Mouse (Mus musculus): ENCODE measurements around the gene Slc38a4. TPM values are rescaled to one million over a fixed set of nuclear protein-coding genes. Genes with fewer than 3 reads are reported as not detected.
A peak's percentile ranks its signal among the peaks of the same experiment; 100 is the strongest.

The Slc38a4 gene
- polyA plus RNA-seq, 1 experiment from 2014 or later: 89.0 TPM

- Histone ChIP-seq H3K4me1 (ENCODE audit: control insufficient read depth, insufficient read depth, low read length) (peaks cover 18% of the 10 kb centered on the region), H3K36me3 (ENCODE audit: control insufficient read depth, insufficient read depth, low read length) (no peaks in the 10 kb centered on the region), H3K27ac (replicated peaks; ENCODE audit: low read depth, low read length) (no peak overlapping the region), H3K4me2 (ENCODE audit: low read depth, low read length) (no peak overlapping the region), H3K9me3 (ENCODE audit: control insufficient read depth, low read length) (no peaks in the 10 kb centered on the region), H3K9ac (ENCODE audit: low read depth, low read length) (no peak overlapping the region), H3K27me3 (replicated peaks; ENCODE audit: control insufficient read depth, insufficient read depth, low read length) (no peaks in the 10 kb centered on the region), H3K4me3 (ENCODE audit: low read depth, low read length) (no peak overlapping the region)
- DNase-seq (ENCODE audit: low spot score): no peak
- ATAC-seq (ENCODE audit: low read depth): no peak
- WGBS: 92% methylated on average over 5 of the region's 5 CpGs
Observed at GRCm38 (mm10) chr15:97048267-97048666, 7.5 kb downstream of the Slc38a4 start.

GRCm38 (mm10) chr15:97043921-97044320 is 11.8 kb downstream of the Slc38a4 start:
- 74% methylated on average over 13 of the region's 13 CpGs for WGBS
- ATAC-seq (ENCODE audit: low read depth): no peak
- H3K4me3 ChIP-seq (ENCODE audit: low read depth, low read length): no peak overlapping the region
- no peak for DNase-seq (ENCODE audit: low spot score)
- no peaks in the 10 kb centered on the region for H3K9me3 ChIP-seq (ENCODE audit: control insufficient read depth, low read length)
- no peaks in the 10 kb centered on the region for H3K36me3 ChIP-seq (ENCODE audit: control insufficient read depth, insufficient read depth, low read length)
- no peak overlapping the region for H3K27ac ChIP-seq (replicated peaks; ENCODE audit: low read depth, low read length)
- H3K4me1 ChIP-seq (ENCODE audit: control insufficient read depth, insufficient read depth, low read length): peaks cover 13% of the 10 kb centered on the region
- H3K27me3 ChIP-seq (replicated peaks; ENCODE audit: control insufficient read depth, insufficient read depth, low read length): no peaks in the 10 kb centered on the region
- no peak overlapping the region for H3K9ac ChIP-seq (ENCODE audit: low read depth, low read length)
- no peak overlapping the region for H3K4me2 ChIP-seq (ENCODE audit: low read depth, low read length)

DNA sequence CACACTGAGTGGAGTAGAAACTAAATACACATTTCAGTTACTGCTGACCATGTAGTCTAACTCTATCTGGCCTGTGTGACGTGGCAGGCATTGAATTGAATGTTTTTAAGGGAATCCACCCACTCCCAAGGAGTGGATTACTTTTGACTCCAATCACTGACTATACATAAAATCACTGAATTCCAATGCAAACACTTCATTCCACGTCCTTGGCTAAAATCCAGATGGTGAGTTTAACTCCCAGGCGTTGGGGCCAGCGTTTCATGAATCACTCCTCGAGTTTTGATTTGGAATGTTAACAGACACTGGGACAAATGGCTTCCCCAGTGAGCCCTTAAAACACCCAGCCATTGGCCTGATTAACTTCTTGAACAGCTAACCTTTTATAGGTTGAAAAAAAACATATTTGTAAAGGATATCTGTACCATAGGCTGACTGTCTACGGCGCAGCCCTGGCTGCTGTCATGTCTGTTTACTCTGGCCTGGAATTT is 13.7 kb downstream of the Slc38a4 start:
- Histone ChIP-seq H3K27me3 (replicated peaks; ENCODE audit: control insufficient read depth, insufficient read depth, low read length) (no peaks in the 10 kb centered on the region), H3K9me3 (ENCODE audit: control insufficient read depth, low read length) (no peaks in the 10 kb centered on the region), H3K4me2 (ENCODE audit: low read depth, low read length) (no peak overlapping the region), H3K9ac (ENCODE audit: low read depth, low read length) (no peak overlapping the region), H3K36me3 (ENCODE audit: control insufficient read depth, insufficient read depth, low read length) (no peaks in the 10 kb centered on the region), H3K4me3 (ENCODE audit: low read depth, low read length) (no peak overlapping the region), H3K27ac (replicated peaks; ENCODE audit: low read depth, low read length) (peak overlapping the region; percentile 83), H3K4me1 (ENCODE audit: control insufficient read depth, insufficient read depth, low read length) (peaks cover 10% of the 10 kb centered on the region)
- 37% methylated on average over 7 of the region's 7 CpGs for WGBS
- DNase-seq (ENCODE audit: low spot score) (peak; percentile 91), ATAC-seq (ENCODE audit: low read depth) (peak; percentile 79; the same call in 1 of the 2 replicates)

DNA sequence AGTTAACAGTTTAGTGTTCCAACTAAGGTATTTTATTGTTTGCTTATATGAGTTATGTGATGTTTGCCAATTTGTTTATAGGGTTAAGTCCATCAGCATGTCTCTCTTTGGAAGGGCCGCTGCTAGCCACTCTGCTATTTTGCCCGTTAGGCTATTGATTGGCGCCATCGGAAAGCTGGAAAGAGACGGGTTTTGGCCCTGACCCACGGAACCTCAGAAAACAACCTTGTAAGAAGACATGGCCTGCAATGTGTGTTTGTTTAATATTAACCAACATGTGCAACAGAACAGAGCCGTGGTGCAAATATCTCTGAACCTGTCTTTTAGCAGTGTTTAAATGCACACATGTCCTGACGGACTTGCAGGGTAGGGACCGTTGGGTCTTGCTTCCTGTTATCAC is 14.6 kb downstream of the Slc38a4 start:
- no peaks in the 10 kb centered on the region for H3K27me3 ChIP-seq (replicated peaks; ENCODE audit: control insufficient read depth, insufficient read depth, low read length)
- DNase-seq (ENCODE audit: low spot score) (no peak), ATAC-seq (ENCODE audit: low read depth) (no peak)
- 86% methylated on average over 9 of the region's 9 CpGs for WGBS
- H3K36me3 ChIP-seq (ENCODE audit: control insufficient read depth, insufficient read depth, low read length): no peaks in the 10 kb centered on the region
- no peak overlapping the region for H3K4me3 ChIP-seq (ENCODE audit: low read depth, low read length)
- H3K4me1 ChIP-seq (ENCODE audit: control insufficient read depth, insufficient read depth, low read length): peaks cover 10% of the 10 kb centered on the region
- H3K9ac ChIP-seq (ENCODE audit: low read depth, low read length): no peak overlapping the region
- peak overlapping the region; percentile 83 for H3K27ac ChIP-seq (replicated peaks; ENCODE audit: low read depth, low read length)
- no peak overlapping the region for H3K4me2 ChIP-seq (ENCODE audit: low read depth, low read length)
- no peaks in the 10 kb centered on the region for H3K9me3 ChIP-seq (ENCODE audit: control insufficient read depth, low read length)

- Histone ChIP-seq H3K9ac (ENCODE audit: low read depth, low read length) (no peak overlapping the region), H3K27me3 (replicated peaks; ENCODE audit: control insufficient read depth, insufficient read depth, low read length) (no peaks in the 10 kb centered on the region), H3K4me2 (ENCODE audit: low read depth, low read length) (no peak overlapping the region), H3K9me3 (ENCODE audit: control insufficient read depth, low read length) (no peaks in the 10 kb centered on the region), H3K27ac (replicated peaks; ENCODE audit: low read depth, low read length) (no peak overlapping the region), H3K4me1 (ENCODE audit: control insufficient read depth, insufficient read depth, low read length) (peaks cover 8% of the 10 kb centered on the region), H3K4me3 (ENCODE audit: low read depth, low read length) (no peak overlapping the region), H3K36me3 (ENCODE audit: control insufficient read depth, insufficient read depth, low read length) (no peaks in the 10 kb centered on the region)
- WGBS: 88% methylated on average over 8 of the region's 8 CpGs
- ATAC-seq (ENCODE audit: low read depth) (no peak), DNase-seq (ENCODE audit: low spot score) (no peak)
Observed at GRCm38 (mm10) chr15:97037710-97038109, 18.0 kb downstream of the Slc38a4 start.

DNA sequence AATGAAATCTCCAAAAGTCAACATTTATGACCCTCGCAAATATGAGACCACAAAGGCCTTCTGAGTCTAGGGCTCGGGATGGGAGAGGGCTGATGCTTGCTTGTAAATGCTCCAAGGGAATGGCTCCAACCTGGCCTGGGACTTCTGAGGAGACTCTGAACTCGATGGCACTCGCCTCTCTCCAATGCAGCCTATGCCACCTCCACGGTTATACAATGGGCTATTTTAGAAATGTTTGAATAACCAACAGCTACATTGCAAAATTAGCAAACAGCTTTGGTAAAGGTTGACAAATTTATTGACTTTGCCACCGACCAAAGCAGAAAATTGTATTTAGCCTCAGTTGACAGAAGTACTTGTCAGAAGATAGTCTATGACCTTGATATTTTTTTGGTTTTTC is 19.9 kb downstream of the Slc38a4 start:
- Histone ChIP-seq H3K9ac (ENCODE audit: low read depth, low read length) (no peak overlapping the region), H3K36me3 (ENCODE audit: control insufficient read depth, insufficient read depth, low read length) (no peaks in the 10 kb centered on the region), H3K4me3 (ENCODE audit: low read depth, low read length) (no peak overlapping the region), H3K4me1 (ENCODE audit: control insufficient read depth, insufficient read depth, low read length) (no peaks in the 10 kb centered on the region), H3K27me3 (replicated peaks; ENCODE audit: control insufficient read depth, insufficient read depth, low read length) (no peaks in the 10 kb centered on the region), H3K27ac (replicated peaks; ENCODE audit: low read depth, low read length) (no peak overlapping the region), H3K9me3 (ENCODE audit: control insufficient read depth, low read length) (no peaks in the 10 kb centered on the region), H3K4me2 (ENCODE audit: low read depth, low read length) (no peak overlapping the region)
- DNase-seq (ENCODE audit: low spot score) (no peak), ATAC-seq (ENCODE audit: low read depth) (no peak)
- 85% methylated on average over 6 of the region's 6 CpGs for WGBS

GRCm38 (mm10) chr15:97033485-97033991 is 22.2 kb downstream of the Slc38a4 start:
- 40% methylated on average over 9 of the region's 9 CpGs for WGBS
- ATAC-seq (ENCODE audit: low read depth): peak; percentile 41; the same call in 1 of the 2 replicates

GRCm38 (mm10) chr15:97031886-97032285 is 23.9 kb downstream of the Slc38a4 start:
- Histone ChIP-seq H3K27me3 (replicated peaks; ENCODE audit: control insufficient read depth, insufficient read depth, low read length) (no peaks in the 10 kb centered on the region), H3K9ac (ENCODE audit: low read depth, low read length) (no peak overlapping the region), H3K4me3 (ENCODE audit: low read depth, low read length) (no peak overlapping the region), H3K4me1 (ENCODE audit: control insufficient read depth, insufficient read depth, low read length) (no peaks in the 10 kb centered on the region), H3K27ac (replicated peaks; ENCODE audit: low read depth, low read length) (no peak overlapping the region), H3K36me3 (ENCODE audit: control insufficient read depth, insufficient read depth, low read length) (no peaks in the 10 kb centered on the region), H3K9me3 (ENCODE audit: control insufficient read depth, low read length) (no peaks in the 10 kb centered on the region), H3K4me2 (ENCODE audit: low read depth, low read length) (no peak overlapping the region)
- WGBS: 89% methylated on average over 5 of the region's 5 CpGs
- no peak for DNase-seq (ENCODE audit: low spot score)
- no peak for ATAC-seq (ENCODE audit: low read depth)

More at GRCm38 (mm10) chr15:97033485-97033991, 22.2 kb downstream of the Slc38a4 start:
- Histone ChIP-seq H3K27me3 (replicated peaks; ENCODE audit: control insufficient read depth, insufficient read depth, low read length) (no peaks in the 10 kb centered on the region), H3K9me3 (ENCODE audit: control insufficient read depth, low read length) (no peaks in the 10 kb centered on the region), H3K9ac (ENCODE audit: low read depth, low read length) (no peak overlapping the region), H3K4me2 (ENCODE audit: low read depth, low read length) (no peak overlapping the region), H3K4me3 (ENCODE audit: low read depth, low read length) (no peak overlapping the region), H3K4me1 (ENCODE audit: control insufficient read depth, insufficient read depth, low read length) (no peaks in the 10 kb centered on the region), H3K27ac (replicated peaks; ENCODE audit: low read depth, low read length) (no peak overlapping the region), H3K36me3 (ENCODE audit: control insufficient read depth, insufficient read depth, low read length) (no peaks in the 10 kb centered on the region)
- DNase-seq (ENCODE audit: low spot score): peak; percentile 33

DNA sequence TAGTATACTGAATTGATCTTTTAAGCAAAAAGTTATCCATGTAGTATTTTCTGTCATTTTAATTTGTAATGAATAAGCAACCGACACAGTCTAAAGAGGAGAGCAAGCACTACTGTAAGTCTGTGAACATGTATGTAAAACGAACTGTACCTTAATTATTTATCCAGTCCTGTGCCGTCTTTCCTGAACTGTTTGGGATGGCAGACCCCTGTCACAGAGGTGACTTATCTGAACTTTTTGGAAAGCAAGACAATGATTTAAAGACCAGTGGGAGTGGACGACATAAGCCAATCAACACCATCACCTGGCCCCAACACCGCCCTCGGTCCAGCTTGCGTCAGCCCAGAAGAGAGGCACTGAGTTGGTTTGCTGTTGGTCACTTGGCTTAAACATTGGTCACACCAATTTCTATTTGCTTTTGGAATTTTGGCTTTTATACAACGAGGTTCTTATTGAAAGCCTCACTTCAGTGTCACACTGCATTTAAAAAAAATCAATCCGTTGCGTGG is 24.7 kb downstream of the Slc38a4 start:
- DNase-seq (ENCODE audit: low spot score) (no peak), ATAC-seq (ENCODE audit: low read depth) (no peak)
- WGBS: 89% methylated on average over 10 of the region's 10 CpGs
- H3K4me2 ChIP-seq (ENCODE audit: low read depth, low read length): no peak overlapping the region
- no peak overlapping the region for H3K27ac ChIP-seq (replicated peaks; ENCODE audit: low read depth, low read length)
- no peak overlapping the region for H3K9ac ChIP-seq (ENCODE audit: low read depth, low read length)
- H3K4me1 ChIP-seq (ENCODE audit: control insufficient read depth, insufficient read depth, low read length): no peaks in the 10 kb centered on the region
- H3K9me3 ChIP-seq (ENCODE audit: control insufficient read depth, low read length): no peaks in the 10 kb centered on the region
- H3K27me3 ChIP-seq (replicated peaks; ENCODE audit: control insufficient read depth, insufficient read depth, low read length): no peaks in the 10 kb centered on the region
- H3K36me3 ChIP-seq (ENCODE audit: control insufficient read depth, insufficient read depth, low read length): no peaks in the 10 kb centered on the region
- no peak overlapping the region for H3K4me3 ChIP-seq (ENCODE audit: low read depth, low read length)
